Comparison of ENCODE assay signal across 8 mouse cellular contexts in the genomic region with DNA sequence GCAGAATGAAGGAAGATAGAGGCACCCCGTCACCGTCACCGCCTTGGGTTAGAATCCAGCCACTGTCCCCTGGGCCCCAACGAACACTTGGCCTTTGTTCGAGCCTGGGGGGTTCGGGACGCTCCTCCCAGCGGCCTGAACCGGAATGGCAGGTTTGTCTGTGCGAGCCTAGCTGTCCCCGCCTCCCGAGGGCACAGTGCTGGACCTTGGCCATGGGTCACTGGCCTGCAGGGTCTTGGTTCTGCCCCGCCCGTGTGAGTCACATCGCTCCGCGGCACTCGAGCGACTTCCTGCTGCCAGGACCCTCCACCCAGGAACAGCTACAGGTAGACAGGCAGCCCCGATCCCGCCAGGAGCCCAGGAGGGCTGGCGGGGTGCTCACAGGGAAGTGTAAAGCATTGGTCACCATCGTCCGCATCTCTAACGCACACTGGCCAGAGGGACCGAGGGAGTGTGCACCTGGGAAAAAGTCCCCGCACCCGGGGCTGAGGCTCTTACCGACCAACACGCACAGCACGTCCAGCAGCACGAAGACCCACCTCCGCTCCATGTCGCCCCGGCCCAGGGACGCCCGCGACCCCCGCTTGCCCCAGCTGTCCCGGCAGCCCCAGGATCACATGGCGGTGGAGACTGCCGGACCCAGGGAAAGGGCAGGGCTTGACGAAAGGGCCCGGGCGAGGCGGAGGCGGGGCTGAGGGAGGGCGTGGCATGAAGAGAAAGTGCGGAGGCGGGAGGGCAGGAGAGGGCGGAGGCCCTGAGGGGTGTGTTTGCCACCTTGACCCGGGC. TPM values are rescaled to one million over a fixed set of nuclear protein-coding genes. Genes with fewer than 3 reads are reported as not detected.
DNase-seq lines count a peak whose midpoint lies in the region; ATAC-seq and TF ChIP-seq lines count a peak whose summit lies in the region.

A gene (minus strand): TSS at position 671 of the 786 bp plus-strand sequence.

- peaks cover 8% of the 10 kb centered on the region; the same call in 1 of the 2 replicates for H3K4me1 ChIP-seq in hindbrain, postnatal 0 days (ENCODE audit: insufficient read depth, low read length)

- peak within 1 kb of the TSS; percentile 53 for H3K9ac ChIP-seq in hindbrain, postnatal 0 days (replicated peaks; ENCODE audit: low read length)

- no peaks in the 10 kb centered on the region for H3K36me3 ChIP-seq in hindbrain, postnatal 0 days (ENCODE audit: insufficient read depth, low read length)

- ATAC-seq in hindbrain, postnatal 0 days = peak; percentile 61
- peak; percentile 88 for ATAC-seq in megakaryocyte progenitor cell, adult 5-6 weeks (replicated peaks; ENCODE audit: poor library complexity)

- DNase-seq in adipocyte (ENCODE audit: low spot score) = peak; percentile 58
- peak; percentile 47 to 57 for DNase-seq in cerebellum, postnatal 36 days
- peak; percentile 66 for DNase-seq in gastrocnemius, postnatal 10 days
- peak; percentile 62 for DNase-seq in hindbrain, postnatal 0 days (ENCODE audit: low spot score)
- DNase-seq in left cerebral cortex, adult 8-10 months (ENCODE audit: low spot score in 2 of 2) = peak; percentile 28 to 33
- peak; percentile 42 to 54 for DNase-seq in right cerebral cortex, postnatal 10 days (ENCODE audit: low spot score in 2 of 2)
- DNase-seq in urinary bladder, postnatal 36 days (ENCODE audit: low spot score in 2 of 2) = peak; percentile 78 to 86

- no peaks in the 10 kb centered on the region for H3K27me3 ChIP-seq in hindbrain, postnatal 0 days (ENCODE audit: insufficient read depth, low read length)

- no peak within 1 kb of the TSS; the same call in 1 of the 2 replicates for H3K27ac ChIP-seq in hindbrain, postnatal 0 days

- H3K4me2 ChIP-seq in hindbrain, postnatal 0 days (ENCODE audit: low read depth, low read length) = peak within 1 kb of the TSS; percentile 93

- TF ChIP-seq CTCF in hindbrain, postnatal 0 days (IDR thresholded peaks at IDR 0.05; ENCODE audit: low read depth) = peak; percentile 72

- no peaks in the 10 kb centered on the region for H3K9me3 ChIP-seq in hindbrain, postnatal 0 days (ENCODE audit: low read length)

- H3K4me3 ChIP-seq in hindbrain, postnatal 0 days (ENCODE audit: low read length) = peak within 1 kb of the TSS; percentile 59

- under 1% methylated on average over 52 of the region's 52 CpGs for WGBS in hindbrain, postnatal 0 days

RNA-seq across cellular contexts. Expression of the gene that starts here (rescaled TPM):
- total RNA-seq in gastrocnemius, postnatal 10 days (2021) = 1 to 10 TPM; 2.3 to 2.6 TPM
- 30.3 and 38.0 TPM in 2 replicates for total RNA-seq in hindbrain, postnatal 0 days (2014; rRNA removed)
- polyA plus RNA-seq in hindbrain, postnatal 0 days (2015; fragmentation: Nextera tagmentation; extraction: Ambion mirVana) = 16.9 and 17.7 TPM in 2 replicates
- total RNA-seq in left cerebral cortex, adult 8-10 months (2022) = 1 to 10 TPM; 4.8 to 6.3 (median 6.1) TPM
- 8.2 and 11.6 TPM in 2 replicates for total RNA-seq in megakaryocyte progenitor cell, adult 5-6 weeks (2015)
- total RNA-seq in megakaryocyte progenitor cell, adult 5-6 weeks (2017) = 2.7 and 5.3 TPM in 2 replicates

Comparison
In these comparisons a context has a peak if more than half of its experiments do, and no peak if none do; other contexts are left out.
1. DNase-seq: peak in every context shown above with its lines; median percentile 82 in urinary bladder, postnatal 36 days; 66 in gastrocnemius, postnatal 10 days; 62 in hindbrain, postnatal 0 days; 58 in adipocyte; 52 in cerebellum, postnatal 36 days; 48 in right cerebral cortex, postnatal 10 days; 30 in left cerebral cortex, adult 8-10 months.